Mouse (Mus musculus) G1E (cell line): ENCODE data around the gene Ift74. TPM values are rescaled to one million over a fixed set of nuclear protein-coding genes. Genes with fewer than 3 reads are reported as not detected.

Source experiments
- ATAC-seq: 2 replicates; pipeline ENCODE4 v1.8.0; 2016; ENCODE audit warnings: mild to moderate bottlenecking; ENCODE audit not compliant: insufficient number of reproducible peaks, poor library complexity, low FRiP score, severe bottlenecking; ENCODE audit errors: extremely low read depth
- DNase-seq: peaks from one replicate; pipeline ENCODE4 v3.0.0; 2012; ENCODE audit warnings: low spot score
- H3K27me3 ChIP-seq: 2 replicates; pipeline ENCODE4 v1.6.1; 2012; ENCODE audit warnings: mild to moderate bottlenecking, low read length, inconsistent platforms; ENCODE audit not compliant: insufficient read depth
- H3K36me3 ChIP-seq: replicated peaks from 2 replicates; pipeline ENCODE3; 2012; ENCODE audit warnings: mild to moderate bottlenecking, inconsistent platforms
- H3K4me1 ChIP-seq: 2 replicates; pipeline ENCODE4 v1.6.1; 2012; ENCODE audit warnings: low read depth, low read length, inconsistent platforms, mixed read lengths; ENCODE audit not compliant: insufficient read depth
- H3K4me3 ChIP-seq: 2 replicates; pipeline ENCODE4 v1.5.1; 2012; ENCODE audit warnings: low read depth, mild to moderate bottlenecking, inconsistent platforms, low read length, moderate library complexity, mixed read lengths
- H3K9me3 ChIP-seq: replicated peaks from 2 replicates; pipeline ENCODE4 v1.6.1; 2012; ENCODE audit warnings: inconsistent platforms
- CTCF ChIP-seq: IDR thresholded peaks from 2 replicates; pipeline ENCODE4 v1.5.1; 2012; ENCODE audit warnings: low read depth, low read length, inconsistent platforms, mixed read lengths
- GATA1 ChIP-seq: IDR thresholded peaks from 2 replicates; pipeline ENCODE4 v1.6.1; 2012; ENCODE audit warnings: borderline replicate concordance, low read length, inconsistent platforms, mixed read lengths
- GATA2 ChIP-seq: IDR thresholded peaks from 2 replicates; pipeline ENCODE4 v1.6.1; 2012; ENCODE audit warnings: low read depth, low read length, inconsistent platforms, borderline replicate concordance
- POLR2AphosphoS5 ChIP-seq: IDR thresholded peaks from 2 replicates; pipeline ENCODE4 v1.6.1; 2012; ENCODE audit warnings: low read depth, low read length, inconsistent platforms; ENCODE audit not compliant: insufficient replicate concordance
- TAL1 ChIP-seq: conservative IDR thresholded peaks from 2 replicates; pipeline ENCODE4 v1.6.1; 2012; ENCODE audit warnings: low read depth, low read length, inconsistent platforms, mixed read lengths
- polyA plus RNA-seq: library from polyadenylated mRNA; stranded (reverse); fragments of >175 nt; gene quantifications from 2 replicates; pipeline ENCODE4 v1.2.3, GENCODE M21; 2012
- total RNA-seq, 2 experiments: library from RNA; stranded (forward) in 1 of 2; stranded (reverse) in 1 of 2; fragments of 200-1000 nt in 1 of 2; fragments of >200 nt in 1 of 2; fragmentation: Nextera tagmentation in 1 of 2; gene quantifications; 2 replicates each; pipeline ENCODE4 v1.2.3; 2014 to 2017

Ift74 gene
- total and polyA plus RNA-seq, 3 experiments: 1.8 to 16.8 (median 10.5) TPM

GRCm38 (mm10) chr4:94713741-94714140 lies 99.5 kb downstream of the Ift74 start:
- DNase-seq (no peak), ATAC-seq (no peak)
- H3K36me3 ChIP-seq: no peaks in the 10 kb centered on the region
- no peaks in the 10 kb centered on the region for H3K27me3 ChIP-seq
- H3K9me3 ChIP-seq: no peaks in the 10 kb centered on the region
- H3K4me1 ChIP-seq: no peaks in the 10 kb centered on the region
- TF ChIP-seq GATA1: no peak
- no peak for TF ChIP-seq GATA2
- TF ChIP-seq POLR2AphosphoS5: no peak
- TF ChIP-seq CTCF: no peak
- no peak for TF ChIP-seq TAL1
- H3K4me3 ChIP-seq: no peak overlapping the region

GRCm38 (mm10) chr4:94715166-94715565 lies 100.9 kb downstream of the Ift74 start:
- TF ChIP-seq GATA1 (no peak), TAL1 (no peak), CTCF (no peak), GATA2 (no peak), POLR2AphosphoS5 (no peak)

GRCm38 (mm10) chr4:94725799-94726198 lies 111.5 kb downstream of the Ift74 start:
- H3K4me3 ChIP-seq: no peak overlapping the region
- H3K36me3 ChIP-seq: no peaks in the 10 kb centered on the region
- no peaks in the 10 kb centered on the region; the same call in 1 of the 2 replicates for H3K9me3 ChIP-seq
- no peak; the same call in 1 of the 2 replicates for ATAC-seq
- 0 out of 2 replicates have a peak, but pooled peaks cover 2% of the 10 kb centered on the region for H3K27me3 ChIP-seq
- H3K4me1 ChIP-seq: no peaks in the 10 kb centered on the region
- DNase-seq: no peak
- TF ChIP-seq TAL1 (no peak), GATA2 (no peak), CTCF (no peak), GATA1 (no peak), POLR2AphosphoS5 (no peak)

More at GRCm38 (mm10) chr4:94715166-94715565, 100.9 kb downstream of the Ift74 start:
- H3K4me1 ChIP-seq: no peaks in the 10 kb centered on the region
- H3K36me3 ChIP-seq: no peaks in the 10 kb centered on the region
- no peak overlapping the region for H3K4me3 ChIP-seq
- no peak for DNase-seq
- no peak for ATAC-seq
- no peaks in the 10 kb centered on the region for H3K9me3 ChIP-seq
- H3K27me3 ChIP-seq: no peaks in the 10 kb centered on the region

- no peak for DNase-seq
- H3K4me3 ChIP-seq: no peak overlapping the region
- H3K4me1 ChIP-seq: no peaks in the 10 kb centered on the region
- no peaks in the 10 kb centered on the region; the same call in 1 of the 2 replicates for H3K9me3 ChIP-seq
- no peak for ATAC-seq
- no peaks in the 10 kb centered on the region for H3K27me3 ChIP-seq
- no peaks in the 10 kb centered on the region for H3K36me3 ChIP-seq
- TF ChIP-seq GATA1 (no peak), TAL1 (no peak), POLR2AphosphoS5 (no peak), GATA2 (no peak), CTCF (no peak)
Measured at GRCm38 (mm10) chr4:94732721-94733120, 118.4 kb downstream of the Ift74 start.

- DNase-seq: no peak
- Histone ChIP-seq H3K4me3 (no peak overlapping the region), H3K9me3 (no peaks in the 10 kb centered on the region), H3K4me1 (no peaks in the 10 kb centered on the region), H3K36me3 (no peaks in the 10 kb centered on the region), H3K27me3 (no peaks in the 10 kb centered on the region; the same call in 1 of the 2 replicates)
- no peak for TF ChIP-seq GATA2
- no peak for TF ChIP-seq GATA1
- no peak for TF ChIP-seq CTCF
- no peak for TF ChIP-seq POLR2AphosphoS5
- no peak for TF ChIP-seq TAL1
- no peak for ATAC-seq
Measured at GRCm38 (mm10) chr4:94737326-94738295, 123.3 kb downstream of the Ift74 start.
